Mouse (Mus musculus): Measurements from ENCODE around the gene Taf6l.
A peak's percentile ranks its signal among the peaks of the same experiment; 100 is the strongest.

Taf6l gene

DNA sequence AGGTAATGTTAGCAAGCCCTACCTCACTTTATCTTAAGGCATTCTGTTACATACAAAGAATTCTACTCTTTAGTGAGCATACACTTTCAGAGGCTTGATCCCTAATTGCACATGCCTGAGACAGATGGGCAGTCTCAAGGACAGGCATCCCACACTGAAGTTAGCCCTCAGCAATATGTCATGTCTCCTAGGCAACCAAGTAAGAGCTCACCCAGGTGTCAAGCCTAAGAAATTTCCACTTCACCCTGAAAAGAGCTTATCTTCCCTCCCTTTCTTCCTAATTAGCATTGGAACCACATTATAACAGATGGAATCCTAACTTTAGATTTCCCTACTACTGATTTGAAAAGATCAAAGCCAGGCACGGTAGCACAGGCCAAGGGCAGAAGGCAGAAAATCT, 3.0 kb upstream of the Taf6l start:
- no peak for DNase-seq

- DNase-seq: no peak
Measured at GRCm38 (mm10) chr19:8788521-8788920, 2.3 kb upstream of the Taf6l start.

GRCm38 (mm10) chr19:8774951-8775421, 11.2 kb downstream of the Taf6l start:
- DNase-seq: no peak

- peak; percentile 96 for DNase-seq
Measured at GRCm38 (mm10) chr19:8774086-8774835, 12.0 kb downstream of the Taf6l start, which contains the start of gene Tmem179b. Tmem179b (minus strand) TSS chr19:8774467.

- DNase-seq: no peak
Measured at GRCm38 (mm10) chr19:8773409-8773808, 12.8 kb downstream of the Taf6l start.

DNA sequence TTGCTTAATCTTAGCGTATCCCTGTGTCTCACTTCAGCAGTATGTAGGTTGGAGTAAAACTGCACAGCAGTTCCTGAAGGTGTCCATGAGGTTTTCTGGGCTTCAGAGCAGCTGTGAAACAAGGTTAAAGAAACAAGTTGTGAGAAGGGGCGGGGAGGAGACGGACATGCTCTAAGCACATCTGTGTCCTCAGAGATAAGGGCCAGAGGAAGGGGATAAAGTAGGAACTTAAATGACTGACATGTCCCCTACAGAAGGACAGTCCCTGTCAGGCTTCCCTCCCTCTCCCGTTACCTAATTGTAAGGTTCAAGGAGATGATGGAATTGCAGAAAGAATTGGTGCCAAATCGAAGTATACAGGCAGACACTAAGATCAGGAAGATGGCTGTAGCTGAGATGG, 13.2 kb downstream of the Taf6l start:
- DNase-seq: no peak

DNA sequence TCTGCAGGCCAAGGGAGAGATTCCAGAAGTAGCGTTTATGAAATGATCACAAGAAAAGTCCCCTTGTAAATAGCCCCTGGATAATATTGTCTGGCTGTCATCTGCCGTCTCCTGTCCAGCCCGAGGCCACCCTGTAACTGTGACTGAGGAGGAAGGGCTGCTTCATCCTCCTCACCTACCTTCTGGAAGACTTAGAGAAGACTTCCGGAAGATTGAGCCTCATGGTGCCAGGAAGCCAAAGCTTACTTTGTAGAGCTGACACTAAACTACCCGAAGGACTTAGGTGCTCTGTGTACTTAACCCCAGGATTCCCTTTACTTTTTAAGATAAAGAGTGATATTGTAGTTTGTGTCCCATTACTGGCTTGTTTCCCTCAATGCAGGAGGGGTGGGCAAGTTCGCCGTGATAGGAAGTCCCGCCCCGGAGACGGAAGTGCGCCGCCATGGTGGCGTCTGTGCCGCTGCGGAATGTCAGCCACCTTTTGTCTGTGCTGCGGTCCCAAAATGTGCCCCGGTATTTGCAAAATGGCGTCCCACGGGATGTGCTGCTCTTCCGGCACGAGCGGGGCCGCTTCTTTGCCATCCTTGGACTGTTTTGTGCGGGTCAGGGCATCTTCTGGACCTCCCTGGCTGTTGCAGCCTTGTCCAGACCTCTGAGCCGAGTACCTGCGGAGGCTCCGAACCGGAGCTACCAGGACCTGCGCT, 15.5 kb downstream of the Taf6l start, which contains the start of gene Tmem223:
Gene Tmem223, plus strand, starts transcription at position 430 of the 704 bp plus-strand sequence.
- peak; percentile 79 for DNase-seq

- no peak for DNase-seq
Measured at GRCm38 (mm10) chr19:8765562-8765961, 20.7 kb downstream of the Taf6l start.

GRCm38 (mm10) chr19:8763276-8763675, 22.9 kb downstream of the Taf6l start:
- no peak for DNase-seq

GRCm38 (mm10) chr19:8760757-8761156, 25.5 kb downstream of the Taf6l start:
- no peak for DNase-seq

DNA sequence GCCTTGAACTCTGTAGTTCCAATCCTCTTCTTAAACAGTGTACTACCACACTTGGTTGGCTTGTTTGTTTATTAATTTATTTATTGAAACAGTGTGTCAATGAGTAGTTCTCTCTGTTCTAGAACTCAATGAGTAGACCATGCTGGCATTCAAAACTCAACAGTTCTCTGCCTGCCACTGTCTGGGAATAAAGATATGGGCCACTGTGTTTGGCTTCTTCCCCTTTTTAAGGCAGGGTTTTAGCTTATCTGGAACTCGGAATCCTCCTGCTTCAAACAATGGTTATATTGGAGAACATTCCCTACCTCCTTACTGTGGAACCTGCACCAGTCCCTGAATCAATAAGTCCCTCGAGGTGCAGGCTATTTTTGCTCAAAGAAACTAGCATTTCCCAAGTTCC, 27.3 kb downstream of the Taf6l start:
- no peak for DNase-seq

DNA sequence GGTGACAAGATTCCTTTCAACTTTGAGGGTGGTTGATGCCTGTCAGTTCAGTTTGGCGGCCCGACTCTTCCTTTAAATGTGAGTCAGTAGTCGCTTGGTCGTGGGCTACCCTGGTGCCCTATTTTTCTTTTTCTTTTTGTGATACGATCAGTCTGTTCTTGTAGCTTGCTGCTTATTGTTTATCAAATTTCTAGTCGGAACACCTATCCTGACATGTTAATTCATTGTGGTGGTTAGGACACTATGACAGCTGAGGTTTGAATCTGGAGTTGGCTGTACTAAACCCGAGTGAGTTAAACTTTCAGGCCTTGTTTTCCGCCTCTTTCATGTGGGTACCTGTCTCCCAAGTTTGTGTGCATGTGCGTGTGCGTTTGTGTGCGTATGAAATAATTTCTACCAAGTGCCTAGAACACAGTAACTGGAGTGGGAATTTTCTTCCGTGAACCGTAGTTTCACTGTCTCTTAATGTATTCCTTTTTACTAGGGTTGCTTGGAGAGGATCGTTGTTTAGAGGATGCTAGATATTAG, 28.7 kb downstream of the Taf6l start:
- no peak for DNase-seq

GRCm38 (mm10) chr19:8756635-8757387, 29.4 kb downstream of the Taf6l start, which contains the start of gene Nxf1:
Nxf1 (plus strand) TSS chr19:8757073.
- peak; percentile 92 for DNase-seq

DNA sequence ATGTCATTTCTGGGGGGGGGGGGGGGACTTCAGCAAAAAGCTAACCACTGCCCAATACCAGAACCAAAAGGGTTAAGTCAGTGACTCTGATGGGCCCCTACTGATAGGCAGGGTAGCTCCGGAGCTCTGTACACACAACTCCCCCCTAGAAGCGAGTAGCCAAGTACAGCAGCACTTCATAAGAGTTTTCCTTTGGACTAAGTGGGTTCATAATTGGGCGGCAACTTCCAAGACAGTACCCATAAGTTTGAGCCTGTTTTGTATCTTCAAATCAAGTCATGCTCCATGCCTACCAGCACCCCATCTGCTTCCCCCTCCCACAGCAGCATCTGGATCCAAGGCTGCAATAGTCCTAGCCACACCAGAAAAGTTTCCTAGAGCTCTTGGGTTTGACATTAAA, 30.6 kb downstream of the Taf6l start:
- no peak for DNase-seq

- no peak for DNase-seq
Measured at GRCm38 (mm10) chr19:8747368-8747767, 38.8 kb downstream of the Taf6l start.

GRCm38 (mm10) chr19:8745382-8745781, 40.8 kb downstream of the Taf6l start:
- no peak for DNase-seq

DNA sequence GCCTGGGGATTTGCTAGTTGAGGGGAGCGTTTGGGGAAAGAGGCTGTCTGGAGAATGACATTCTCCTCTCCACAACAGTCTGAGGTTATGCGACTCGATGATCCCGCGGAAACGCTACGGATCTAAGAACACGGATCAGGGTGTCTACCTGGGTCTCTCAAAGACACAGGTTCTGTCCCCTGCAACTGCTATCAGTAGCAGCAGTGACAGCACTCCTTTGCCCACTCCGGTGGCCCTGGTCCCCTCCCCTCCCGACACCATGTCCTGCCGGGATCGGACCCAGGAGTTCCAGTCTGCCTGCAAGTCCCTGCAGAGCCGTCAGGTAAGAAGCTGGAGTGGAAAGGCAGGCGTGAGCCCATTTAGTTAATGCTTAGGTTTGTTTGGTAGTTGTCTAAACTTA, 44.0 kb downstream of the Taf6l start:
- DNase-seq: no peak

DNA sequence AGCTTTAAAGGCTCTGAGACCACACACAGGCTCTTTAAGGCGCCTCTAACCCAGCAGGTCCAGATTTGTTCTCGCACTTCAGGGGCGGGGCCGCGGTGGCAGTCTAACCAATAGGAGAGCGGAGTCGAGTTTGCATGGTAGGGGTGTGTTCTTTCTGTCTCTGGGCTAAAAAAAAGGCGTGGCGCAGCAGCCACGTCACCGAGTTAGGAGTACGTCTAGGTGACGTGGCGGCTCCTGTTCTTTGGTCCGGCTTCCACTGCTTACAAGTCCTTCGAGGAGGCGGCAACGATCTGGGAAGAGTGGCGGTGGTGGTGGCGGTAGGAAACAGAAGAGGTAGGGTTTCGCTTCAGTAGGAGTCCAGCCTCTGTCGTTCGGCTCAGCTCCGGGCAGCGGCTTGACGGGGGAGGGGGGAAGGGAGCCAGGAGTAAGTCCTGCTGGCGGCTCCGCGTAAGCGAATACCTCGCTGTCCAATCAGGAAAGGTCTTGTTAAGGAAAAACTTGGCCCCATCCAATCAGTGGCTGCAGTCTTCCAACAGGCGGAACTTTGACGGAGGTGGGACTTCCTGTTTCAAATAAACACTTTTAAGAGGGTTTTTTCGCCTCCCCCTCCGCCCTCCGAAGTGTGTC, 44.9 kb downstream of the Taf6l start, which contains the start of gene Stx5a:
Gene Stx5a, plus strand, starts transcription at position 171 of the 627 bp plus-strand sequence.
- peak; percentile 88 for DNase-seq

DNA sequence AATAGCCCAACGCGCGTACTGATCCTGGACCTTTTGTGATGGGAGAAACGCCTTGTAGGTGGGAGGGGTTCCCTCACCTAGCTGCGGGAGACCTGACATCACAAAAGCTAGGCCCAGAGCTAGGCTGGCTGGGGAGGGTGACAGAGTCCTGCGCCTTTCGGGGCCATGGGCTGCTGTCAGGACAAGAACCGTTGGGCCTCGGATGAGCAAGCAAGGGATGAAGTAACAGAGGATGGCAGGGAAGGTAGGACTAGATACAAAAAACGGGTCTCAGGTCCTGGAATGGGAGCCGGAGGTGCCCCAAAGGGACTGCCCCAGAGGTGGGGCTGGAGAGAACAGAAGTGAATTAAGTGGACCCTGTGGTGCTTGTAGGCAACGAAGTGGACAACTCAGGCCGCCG, 45.6 kb downstream of the Taf6l start, which contains the start of gene 1700092M07Rik:
Gene 1700092M07Rik, plus strand, starts transcription at position 116 of the 400 bp plus-strand sequence.
- DNase-seq: no peak

- DNase-seq: no peak
Measured at GRCm38 (mm10) chr19:8739646-8740045, 46.6 kb downstream of the Taf6l start.

- DNase-seq: no peak
Measured at GRCm38 (mm10) chr19:8738911-8739310, 47.3 kb downstream of the Taf6l start.

DNA sequence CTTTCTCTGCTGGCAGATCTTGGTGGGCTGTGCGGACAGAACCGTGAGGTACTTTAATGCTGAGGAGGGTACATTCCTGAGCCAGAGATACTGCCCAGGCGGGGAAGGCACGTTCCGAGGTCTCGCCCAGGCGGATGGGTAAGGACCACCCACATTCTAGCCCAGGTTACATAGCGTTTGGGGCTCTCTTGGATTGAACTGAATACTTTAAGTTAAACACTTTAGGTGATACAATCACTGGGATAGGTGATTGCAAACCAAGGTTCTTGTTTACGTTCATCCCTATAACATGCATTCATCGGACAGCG, 50.1 kb downstream of the Taf6l start:
- no peak for DNase-seq
